In the genomic region with DNA sequence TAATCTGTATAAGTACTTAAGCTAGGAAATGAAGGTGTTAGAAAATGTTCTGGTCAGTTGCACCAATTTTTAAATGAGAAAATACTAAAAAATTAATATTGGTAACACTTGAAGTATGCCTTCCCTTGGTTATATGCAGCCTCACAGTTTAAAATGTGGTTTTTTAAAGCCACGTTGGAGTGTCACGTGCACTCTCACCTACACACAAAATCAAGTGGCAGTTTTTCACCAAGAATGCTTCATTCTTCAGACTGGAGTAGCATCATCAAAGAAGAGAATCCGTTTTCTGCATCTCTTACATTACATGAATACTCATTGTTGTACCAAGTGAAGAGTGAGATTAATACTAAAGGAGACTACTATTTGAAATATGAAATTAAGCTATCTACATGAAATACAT, we compare ENCODE assay signal across 10 mouse cellular contexts. TPM values are rescaled to one million over a fixed set of nuclear protein-coding genes. Genes with fewer than 3 reads are reported as not detected.
DNase-seq lines count a peak whose midpoint lies in the region; ATAC-seq and TF ChIP-seq lines count a peak whose summit lies in the region.
"Had no signal": no experiment of that assay in that cellular context is flagged by ENCODE, and none has a peak within 500 bp of the region (broad histone marks: within the 10 kb centered on the region; RNA-seq: fewer than 3 reads in every experiment).

No protein-coding gene starts in this region.

- no peak for TF ChIP-seq EP300 in stomach, postnatal 0 days (optimal IDR thresholded peaks at IDR 0.05)

- H3K36me3 ChIP-seq in heart, embryonic 10.5 days: no peaks in the 10 kb centered on the region
- no peaks in the 10 kb centered on the region for H3K36me3 ChIP-seq in stomach, embryonic 14.5 days (ENCODE audit: control insufficient read depth, insufficient read depth, low read length)
- H3K36me3 ChIP-seq in stomach, postnatal 0 days (ENCODE audit: control insufficient read depth, insufficient read depth, low read length): no peaks in the 10 kb centered on the region
- H3K36me3 ChIP-seq in limb, embryonic 13.5 days: no peaks in the 10 kb centered on the region
- no peaks in the 10 kb centered on the region for H3K36me3 ChIP-seq in neural tube, embryonic 15.5 days

- ATAC-seq in stomach, embryonic 14.5 days (ENCODE audit: insufficient number of reproducible peaks, insufficient read depth, low FRiP score, low read depth): no peak
- ATAC-seq in stomach, postnatal 0 days (ENCODE audit: low FRiP score, low TSS enrichment): no peak
- no peak for ATAC-seq in limb, embryonic 13.5 days (ENCODE audit: low FRiP score, low read depth)
- no peak for ATAC-seq in neural tube, embryonic 15.5 days (ENCODE audit: low FRiP score)
- ATAC-seq: inflammation-experienced regulatory T-cells, adult 6 months had no signal

- intact Hi-C loops in heart, postnatal 10 days (cut with DNase I): loop anchor here (5.0 kb wide), 1 partner anchor 91 kb away; no protein-coding TSS in a partner anchor

- WGBS in heart, embryonic 10.5 days: 49% methylated on average over 3 of the region's 3 CpGs
- 64% methylated on average over 3 of the region's 3 CpGs for WGBS in stomach, embryonic 14.5 days
- 76% methylated on average over 3 of the region's 3 CpGs for WGBS in stomach, postnatal 0 days
- WGBS in limb, embryonic 13.5 days: 56% methylated on average over 3 of the region's 3 CpGs
- 41% methylated on average over 3 of the region's 3 CpGs for whole genome bisulfite sequencing in neural tube, embryonic 15.5 days

- no peak for DNase-seq in heart, embryonic 10.5 days (ENCODE audit: low spot score)
- no peak for DNase-seq in heart, postnatal 10 days
- DNase-seq in stomach, postnatal 0 days (ENCODE audit: low spot score): no peak
- DNase-seq in cerebellum, adult 9-11 months: no peak
- DNase-seq in thymus, postnatal 10 days (ENCODE audit: low spot score in 2 of 2): no peak
- DNase-seq: lung, postnatal 10 days had no signal

- H3K9ac ChIP-seq in stomach, embryonic 14.5 days (replicated peaks; ENCODE audit: low read depth, low read length): no peak overlapping the region
- no peak overlapping the region for H3K9ac ChIP-seq in stomach, postnatal 0 days (ENCODE audit: low read length)
- H3K9ac ChIP-seq in limb, embryonic 13.5 days: no peak overlapping the region
- H3K9ac ChIP-seq in neural tube, embryonic 15.5 days (replicated peaks): no peak overlapping the region

- H3K9me3 ChIP-seq in heart, embryonic 10.5 days: no peaks in the 10 kb centered on the region
- H3K9me3 ChIP-seq in stomach, embryonic 14.5 days (ENCODE audit: control insufficient read depth, low read depth, low read length): no peaks in the 10 kb centered on the region
- no peaks in the 10 kb centered on the region for H3K9me3 ChIP-seq in stomach, postnatal 0 days (ENCODE audit: control insufficient read depth, low read length)
- no peaks in the 10 kb centered on the region for H3K9me3 ChIP-seq in limb, embryonic 13.5 days
- H3K9me3 ChIP-seq in neural tube, embryonic 15.5 days (replicated peaks): no peaks in the 10 kb centered on the region

- peak overlapping the region; percentile 63; the same call in 1 of the 2 replicates for H3K27ac ChIP-seq in heart, embryonic 10.5 days
- H3K27ac ChIP-seq in stomach, embryonic 14.5 days (ENCODE audit: low read length): no peak overlapping the region
- no peak overlapping the region for H3K27ac ChIP-seq in stomach, postnatal 0 days (replicated peaks)
- H3K27ac ChIP-seq in limb, embryonic 13.5 days: no peak overlapping the region
- H3K27ac ChIP-seq in neural tube, embryonic 15.5 days (replicated peaks): no peak overlapping the region

- peak overlapping the region; percentile 74 for H3K4me2 ChIP-seq in stomach, embryonic 14.5 days (replicated peaks; ENCODE audit: low read depth, low read length)
- no peak overlapping the region for H3K4me2 ChIP-seq in stomach, postnatal 0 days (replicated peaks; ENCODE audit: low read depth)
- H3K4me2 ChIP-seq in limb, embryonic 13.5 days (replicated peaks): peak overlapping the region; percentile 75
- peak overlapping the region; percentile 77 for H3K4me2 ChIP-seq in neural tube, embryonic 15.5 days

- no peak for TF ChIP-seq CTCF in stomach, postnatal 0 days (IDR thresholded peaks at IDR 0.05; ENCODE audit: low read depth)

- peak overlapping the region; percentile 93 for H3K4me3 ChIP-seq in heart, embryonic 10.5 days
- 0 out of 2 replicates have a peak overlapping the region, but pooled peaks have one; percentile 87 for H3K4me3 ChIP-seq in stomach, embryonic 14.5 days (ENCODE audit: low read depth, low read length)
- no peak overlapping the region for H3K4me3 ChIP-seq in stomach, postnatal 0 days (ENCODE audit: low read depth, low read length)
- H3K4me3 ChIP-seq in limb, embryonic 13.5 days: peak overlapping the region; percentile 82; the same call in 1 of the 2 replicates
- H3K4me3 ChIP-seq in neural tube, embryonic 15.5 days (replicated peaks): peak overlapping the region; percentile 91

- H3K27me3 ChIP-seq in heart, embryonic 10.5 days (ENCODE audit: insufficient read depth, poor library complexity, severe bottlenecking): no peaks in the 10 kb centered on the region
- no peaks in the 10 kb centered on the region for H3K27me3 ChIP-seq in stomach, embryonic 14.5 days (ENCODE audit: control insufficient read depth, insufficient read depth, low read length)
- H3K27me3 ChIP-seq in stomach, postnatal 0 days (ENCODE audit: control insufficient read depth, insufficient read depth, low read length): no peaks in the 10 kb centered on the region
- H3K27me3 ChIP-seq in limb, embryonic 13.5 days: no peaks in the 10 kb centered on the region
- no peaks in the 10 kb centered on the region for H3K27me3 ChIP-seq in neural tube, embryonic 15.5 days (replicated peaks)

- H3K4me1 ChIP-seq in heart, embryonic 10.5 days: peaks cover 29% of the 10 kb centered on the region; the same call in 1 of the 2 replicates
- peaks cover 13% of the 10 kb centered on the region; the same call in 1 of the 2 replicates for H3K4me1 ChIP-seq in stomach, embryonic 14.5 days (ENCODE audit: control insufficient read depth, insufficient read depth, low read length)
- no peaks in the 10 kb centered on the region for H3K4me1 ChIP-seq in stomach, postnatal 0 days (replicated peaks; ENCODE audit: control insufficient read depth, insufficient read depth)
- H3K4me1 ChIP-seq in limb, embryonic 13.5 days: peaks cover 37% of the 10 kb centered on the region
- H3K4me1 ChIP-seq in neural tube, embryonic 15.5 days: peaks cover 33% of the 10 kb centered on the region

RNA-seq across cellular contexts. Expression of a gene that starts 7.1 kb away (rescaled TPM):
- polyA plus RNA-seq in heart, embryonic 10.5 days (2016; fragmentation: Nextera tagmentation; extraction: Ambion mirVana): 18.4 and 18.5 TPM in 2 replicates
- 10 to 100 TPM; 52.5 to 75.6 TPM for total RNA-seq in heart, postnatal 10 days (2021)
- polyA plus RNA-seq in stomach, embryonic 14.5 days (2014; fragmentation: Nextera tagmentation; extraction: Ambion mirVana): 7.5 and 8.4 TPM in 2 replicates
- polyA plus RNA-seq in stomach, postnatal 0 days (2015; fragmentation: Nextera tagmentation; extraction: Ambion mirVana): 2.2 and 2.4 TPM in 2 replicates
- polyA plus RNA-seq in limb, embryonic 13.5 days (2015; fragmentation: Nextera tagmentation; extraction: Ambion mirVana): 5.9 and 6.3 TPM in 2 replicates
- polyA plus RNA-seq in neural tube, embryonic 15.5 days (2015; fragmentation: Nextera tagmentation; extraction: Ambion mirVana): 11.7 and 13.9 TPM in 2 replicates
